Mouse (Mus musculus) brown adipose tissue, adult 24 weeks (tissue): ENCODE measurements around the gene Cfap77. TPM values are rescaled to one million over a fixed set of nuclear protein-coding genes. Genes with fewer than 3 reads are reported as not detected.

Source experiments
- H3K27ac ChIP-seq: fragments of 200-500 bp; replicated peaks from 2 replicates; pipeline ENCODE4 v1.5.1; 2012; ENCODE audit warnings: low read depth, mild to moderate bottlenecking, low read length
- H3K4me1 ChIP-seq: fragments of 200-500 bp; 2 replicates; pipeline ENCODE4 v1.6.1; 2012; ENCODE audit warnings: low read length, mixed read lengths; ENCODE audit not compliant: control insufficient read depth, insufficient read depth, insufficient read length
- H3K4me3 ChIP-seq: fragments of 200-500 bp; 2 replicates; pipeline ENCODE4 v1.5.1; 2012; ENCODE audit warnings: low read depth, mild to moderate bottlenecking, low read length, moderate library complexity; ENCODE audit not compliant: insufficient read depth
- polyA plus RNA-seq: library from polyadenylated mRNA; stranded (reverse); fragments of >200 nt; gene quantifications from 2 replicates; pipeline ENCODE4 v1.2.4, GENCODE M21; 2012; ENCODE audit not compliant: missing spikeins, insufficient read depth, insufficient read length

The Cfap77 gene
- polyA plus RNA-seq, 1 experiment = not detected

- H3K4me3 ChIP-seq = no peak overlapping the region
- H3K27ac ChIP-seq = no peak overlapping the region
- no peaks in the 10 kb centered on the region; the same call in 1 of the 2 replicates for H3K4me1 ChIP-seq
Measured at GRCm38 (mm10) chr2:28912961-28913360, 141.9 kb downstream of the Cfap77 start.

GRCm38 (mm10) chr2:28912039-28912700 lies 142.7 kb downstream of the Cfap77 start:
- Histone ChIP-seq H3K27ac (no peak overlapping the region), H3K4me3 (no peak overlapping the region), H3K4me1 (no peaks in the 10 kb centered on the region)

GRCm38 (mm10) chr2:28911331-28912038 lies 143.4 kb downstream of the Cfap77 start:
- H3K4me1 ChIP-seq = no peaks in the 10 kb centered on the region
- no peak overlapping the region for H3K4me3 ChIP-seq
- no peak overlapping the region for H3K27ac ChIP-seq

- Histone ChIP-seq H3K4me1 (no peaks in the 10 kb centered on the region), H3K27ac (no peak overlapping the region), H3K4me3 (no peak overlapping the region)
Measured at GRCm38 (mm10) chr2:28910877-28911276, 144.0 kb downstream of the Cfap77 start.

- Histone ChIP-seq H3K4me3 (0 out of 2 replicates have a peak overlapping the region, but pooled peaks have one; percentile 27), H3K4me1 (no peaks in the 10 kb centered on the region), H3K27ac (no peak overlapping the region)
Measured at GRCm38 (mm10) chr2:28909818-28910710, 144.8 kb downstream of the Cfap77 start.

GRCm38 (mm10) chr2:28909186-28909817 lies 145.6 kb downstream of the Cfap77 start:
- peak overlapping the region; percentile 27 for H3K4me3 ChIP-seq
- H3K4me1 ChIP-seq = no peaks in the 10 kb centered on the region
- no peak overlapping the region for H3K27ac ChIP-seq

GRCm38 (mm10) chr2:28908389-28909153 lies 146.3 kb downstream of the Cfap77 start:
- H3K27ac ChIP-seq = no peak overlapping the region
- H3K4me1 ChIP-seq = no peaks in the 10 kb centered on the region
- peak overlapping the region; percentile 27 for H3K4me3 ChIP-seq

- H3K4me3 ChIP-seq = no peak overlapping the region
- no peak overlapping the region for H3K27ac ChIP-seq
- no peaks in the 10 kb centered on the region for H3K4me1 ChIP-seq
Measured at GRCm38 (mm10) chr2:28907691-28908388, 147.0 kb downstream of the Cfap77 start.

GRCm38 (mm10) chr2:28905561-28905960 lies 149.3 kb downstream of the Cfap77 start:
- no peaks in the 10 kb centered on the region for H3K4me1 ChIP-seq
- no peak overlapping the region for H3K27ac ChIP-seq
- no peak overlapping the region for H3K4me3 ChIP-seq

GRCm38 (mm10) chr2:28904786-28905185 lies 150.1 kb downstream of the Cfap77 start:
- Histone ChIP-seq H3K4me3 (no peak overlapping the region), H3K27ac (no peak overlapping the region), H3K4me1 (no peaks in the 10 kb centered on the region)

- H3K27ac ChIP-seq = no peak overlapping the region
- no peak overlapping the region for H3K4me3 ChIP-seq
- no peaks in the 10 kb centered on the region for H3K4me1 ChIP-seq
Measured at GRCm38 (mm10) chr2:28903871-28904270, 151.0 kb downstream of the Cfap77 start.

- H3K4me1 ChIP-seq = no peaks in the 10 kb centered on the region
- H3K4me3 ChIP-seq = no peak overlapping the region
Measured at GRCm38 (mm10) chr2:28902291-28902690, 152.6 kb downstream of the Cfap77 start.

GRCm38 (mm10) chr2:28897340-28897899 lies 157.4 kb downstream of the Cfap77 start:
- Histone ChIP-seq H3K4me1 (no peaks in the 10 kb centered on the region), H3K27ac (no peak overlapping the region), H3K4me3 (no peak overlapping the region)

More at GRCm38 (mm10) chr2:28902291-28902690, 152.6 kb downstream of the Cfap77 start:
- H3K27ac ChIP-seq = no peak overlapping the region
